Comparison of ENCODE assay signal across 10 mouse cellular contexts in genomic region chr7:29424690-29425089, GRCm38 (mm10).
DNase-seq lines count a peak whose midpoint lies in the region; ATAC-seq and TF ChIP-seq lines count a peak whose summit lies in the region.
"Had no signal": no experiment of that assay in that cellular context is flagged by ENCODE, and none has a peak within 500 bp of the region (broad histone marks: within the 10 kb centered on the region; RNA-seq: fewer than 3 reads in every experiment).

No protein-coding gene starts in this region.

- TF ChIP-seq CTCF in intestine, postnatal 0 days (IDR thresholded peaks at IDR 0.05; ENCODE audit: low read depth): peak; percentile 45; the same call in 1 of the 2 replicates

- no peaks in the 10 kb centered on the region for H3K9me3 ChIP-seq in intestine, postnatal 0 days (ENCODE audit: control insufficient read depth)
- H3K9me3 ChIP-seq: heart, embryonic 13.5 days; midbrain, embryonic 10.5 days had no signal

- H3K4me3 ChIP-seq in intestine, postnatal 0 days (ENCODE audit: low read depth, low read length): no peak overlapping the region
- H3K4me3 ChIP-seq: heart, embryonic 13.5 days; midbrain, embryonic 10.5 days had no signal

- ATAC-seq in intestine, postnatal 0 days: peak; percentile 12; the same call in 1 of the 2 replicates

- no peak overlapping the region for H3K9ac ChIP-seq in intestine, postnatal 0 days (ENCODE audit: low read depth, low read length)
- H3K9ac ChIP-seq: heart, embryonic 13.5 days had no signal

- H3K27ac ChIP-seq in intestine, postnatal 0 days (ENCODE audit: low read depth, low read length): 0 out of 2 replicates have a peak overlapping the region, but pooled peaks have one; percentile 21
- H3K27ac ChIP-seq: heart, embryonic 13.5 days; midbrain, embryonic 10.5 days had no signal

- no peaks in the 10 kb centered on the region for H3K27me3 ChIP-seq in intestine, postnatal 0 days (replicated peaks; ENCODE audit: control insufficient read depth, insufficient read depth, low read length)

- peak; percentile 36 for DNase-seq in ovary, postnatal 14 days (ENCODE audit: low spot score)
- DNase-seq in ovary, postnatal 10 days (ENCODE audit: low spot score): no peak
- peak; percentile 84 to 91 for DNase-seq in lung, adult 18-20 months
- no peak for DNase-seq in layer of hippocampus, adult 9-11 months
- no peak for DNase-seq in cerebellum, postnatal 14 days
- no peak for DNase-seq in cerebellum, postnatal 4 days (ENCODE audit: low spot score in 2 of 2)
- DNase-seq: thymus, postnatal 14 days had no signal

- no peak overlapping the region for H3K4me2 ChIP-seq in intestine, postnatal 0 days (replicated peaks; ENCODE audit: low read depth)
- H3K4me2 ChIP-seq: heart, embryonic 13.5 days had no signal

- WGBS in intestine, postnatal 0 days: 15% methylated on average over 5 of the region's 5 CpGs

- peaks cover 4% of the 10 kb centered on the region; the same call in 1 of the 2 replicates for H3K36me3 ChIP-seq in intestine, postnatal 0 days (ENCODE audit: control insufficient read depth, insufficient read depth)
- H3K36me3 ChIP-seq: heart, embryonic 13.5 days; midbrain, embryonic 10.5 days had no signal

- peaks cover 4% of the 10 kb centered on the region; the same call in 1 of the 2 replicates for H3K4me1 ChIP-seq in intestine, postnatal 0 days (replicated peaks; ENCODE audit: control insufficient read depth, insufficient read depth, low read length)

Comparison
In these comparisons a context has a peak if more than half of its experiments do, and no peak if none do; other contexts are left out.
1. DNase-seq: peak in ovary, postnatal 14 days (single experiment) and lung, adult 18-20 months (2 of 2); none in ovary, postnatal 10 days (single experiment), layer of hippocampus, adult 9-11 months (single experiment), cerebellum, postnatal 14 days (0 of 2) and cerebellum, postnatal 4 days (0 of 2).